Mouse (Mus musculus) testis, adult 2 months (tissue): ENCODE measurements around the gene Tnfrsf23. TPM values are rescaled to one million over a fixed set of nuclear protein-coding genes. Genes with fewer than 3 reads are reported as not detected.

Source experiments
- H3K27ac ChIP-seq: fragments of 200-500 bp; 2 replicates; pipeline ENCODE4 v1.5.1; 2012; ENCODE audit warnings: low read depth, low read length; ENCODE audit not compliant: control insufficient read depth, insufficient read depth
- H3K27me3 ChIP-seq: fragments of 200-500 bp; 2 replicates; pipeline ENCODE4 v1.6.1; 2012; ENCODE audit warnings: mild to moderate bottlenecking, low read length, moderate library complexity; ENCODE audit not compliant: control insufficient read depth, insufficient read depth
- H3K36me3 ChIP-seq: fragments of 200-500 bp; 2 replicates; pipeline ENCODE4 v1.6.1; 2012; ENCODE audit warnings: mild to moderate bottlenecking, low read length; ENCODE audit not compliant: control insufficient read depth, insufficient read depth
- H3K4me1 ChIP-seq: fragments of 200-500 bp; 2 replicates; pipeline ENCODE4 v1.6.1; 2012; ENCODE audit warnings: low read length; ENCODE audit not compliant: control insufficient read depth, insufficient read depth
- H3K4me3 ChIP-seq: fragments of 200-500 bp; 2 replicates; pipeline ENCODE4 v1.5.1; 2012; ENCODE audit warnings: low read depth, mild to moderate bottlenecking, low read length, moderate library complexity, mixed read lengths; ENCODE audit not compliant: control insufficient read depth
- CTCF ChIP-seq: fragments of 200-500 bp; IDR thresholded peaks from 2 replicates; pipeline ENCODE4 v1.5.1; 2012; ENCODE audit warnings: low read depth, mild to moderate bottlenecking, inconsistent platforms, low read length, moderate library complexity; ENCODE audit not compliant: control insufficient read depth, insufficient read depth, insufficient replicate concordance
- POLR2A ChIP-seq: fragments of 200-500 bp; IDR thresholded peaks from 2 replicates; pipeline ENCODE4 v1.6.1; 2012; ENCODE audit warnings: low read depth, mild to moderate bottlenecking, inconsistent platforms, low read length, moderate library complexity; ENCODE audit not compliant: control insufficient read depth
- polyA plus RNA-seq: library from polyadenylated mRNA; depleted of rRNA; stranded (reverse); fragments of >200 nt; gene quantifications from 2 replicates; pipeline ENCODE4 v1.2.3, GENCODE M21; 2012

The Tnfrsf23 gene
- polyA plus RNA-seq, 1 experiment, result 0.63 TPM

GRCm38 (mm10) chr7:143713421-143713820 lies 27.7 kb upstream of the Tnfrsf23 start:
- Histone ChIP-seq H3K27me3 (no peaks in the 10 kb centered on the region), H3K4me1 (peaks cover 4% of the 10 kb centered on the region), H3K4me3 (no peak overlapping the region), H3K36me3 (no peaks in the 10 kb centered on the region), H3K27ac (no peak overlapping the region)
- TF ChIP-seq POLR2A (no peak), CTCF (no peak)

GRCm38 (mm10) chr7:143712771-143713348 lies 27.2 kb upstream of the Tnfrsf23 start:
- H3K36me3 ChIP-seq, result no peaks in the 10 kb centered on the region
- no peak overlapping the region for H3K27ac ChIP-seq
- TF ChIP-seq CTCF (no peak), POLR2A (no peak)

DNA sequence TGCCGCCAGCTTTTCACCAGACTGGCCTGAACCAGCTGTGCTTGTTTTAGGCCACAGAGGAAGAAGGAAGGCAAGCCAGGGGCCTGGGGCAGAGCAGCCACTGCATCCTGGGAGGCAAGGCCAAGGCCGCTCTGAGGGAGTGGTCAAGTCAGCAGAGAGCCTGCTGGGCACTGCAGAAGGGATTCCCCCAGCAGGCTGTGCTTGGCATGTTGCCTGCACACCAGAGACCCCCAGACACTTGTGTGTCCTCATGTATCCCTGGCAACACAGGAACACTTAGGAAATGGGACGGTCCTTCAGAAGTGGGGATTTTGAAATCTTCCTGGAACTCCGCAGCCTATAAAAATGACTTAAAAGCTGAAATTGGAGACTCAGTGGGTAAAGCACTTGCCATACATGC lies 26.4 kb upstream of the Tnfrsf23 start:
- TF ChIP-seq CTCF (no peak), POLR2A (no peak)
- Histone ChIP-seq H3K27ac (no peak overlapping the region), H3K4me1 (peaks cover 4% of the 10 kb centered on the region), H3K27me3 (no peaks in the 10 kb centered on the region), H3K4me3 (no peak overlapping the region), H3K36me3 (no peaks in the 10 kb centered on the region)

More at GRCm38 (mm10) chr7:143712771-143713348, 27.2 kb upstream of the Tnfrsf23 start:
- Histone ChIP-seq H3K4me3 (no peak overlapping the region), H3K4me1 (peaks cover 4% of the 10 kb centered on the region), H3K27me3 (no peaks in the 10 kb centered on the region)

- Histone ChIP-seq H3K36me3 (no peaks in the 10 kb centered on the region), H3K27ac (no peak overlapping the region), H3K27me3 (no peaks in the 10 kb centered on the region), H3K4me1 (peaks cover 4% of the 10 kb centered on the region), H3K4me3 (no peak overlapping the region)
- TF ChIP-seq POLR2A (no peak), CTCF (no peak)
Measured at GRCm38 (mm10) chr7:143711381-143711780, 25.7 kb upstream of the Tnfrsf23 start.

DNA sequence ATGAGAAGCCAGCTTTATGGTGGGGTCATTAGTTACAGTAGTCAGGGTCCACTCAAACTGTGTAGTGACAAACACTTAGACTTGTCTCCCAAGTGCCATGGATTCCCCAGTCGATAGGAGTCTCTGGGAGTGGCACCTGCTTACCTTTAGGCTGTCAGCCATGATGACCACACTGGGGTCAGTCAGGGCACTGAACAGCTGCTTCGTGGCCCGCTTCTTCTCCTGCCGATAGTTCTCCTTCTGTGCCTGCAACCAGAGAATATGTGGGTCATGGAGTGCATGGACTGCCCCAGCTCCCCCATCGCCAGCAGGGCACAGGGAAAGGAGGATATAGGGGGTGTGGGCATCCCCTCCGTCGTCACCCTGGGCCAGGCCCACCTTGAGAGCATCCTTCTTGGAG lies 23.7 kb upstream of the Tnfrsf23 start:
- H3K4me3 ChIP-seq, result no peak overlapping the region
- TF ChIP-seq CTCF (no peak), POLR2A (no peak)
- H3K27ac ChIP-seq, result no peak overlapping the region
- no peaks in the 10 kb centered on the region for H3K27me3 ChIP-seq
- H3K36me3 ChIP-seq, result no peaks in the 10 kb centered on the region
- peaks cover 4% of the 10 kb centered on the region for H3K4me1 ChIP-seq

DNA sequence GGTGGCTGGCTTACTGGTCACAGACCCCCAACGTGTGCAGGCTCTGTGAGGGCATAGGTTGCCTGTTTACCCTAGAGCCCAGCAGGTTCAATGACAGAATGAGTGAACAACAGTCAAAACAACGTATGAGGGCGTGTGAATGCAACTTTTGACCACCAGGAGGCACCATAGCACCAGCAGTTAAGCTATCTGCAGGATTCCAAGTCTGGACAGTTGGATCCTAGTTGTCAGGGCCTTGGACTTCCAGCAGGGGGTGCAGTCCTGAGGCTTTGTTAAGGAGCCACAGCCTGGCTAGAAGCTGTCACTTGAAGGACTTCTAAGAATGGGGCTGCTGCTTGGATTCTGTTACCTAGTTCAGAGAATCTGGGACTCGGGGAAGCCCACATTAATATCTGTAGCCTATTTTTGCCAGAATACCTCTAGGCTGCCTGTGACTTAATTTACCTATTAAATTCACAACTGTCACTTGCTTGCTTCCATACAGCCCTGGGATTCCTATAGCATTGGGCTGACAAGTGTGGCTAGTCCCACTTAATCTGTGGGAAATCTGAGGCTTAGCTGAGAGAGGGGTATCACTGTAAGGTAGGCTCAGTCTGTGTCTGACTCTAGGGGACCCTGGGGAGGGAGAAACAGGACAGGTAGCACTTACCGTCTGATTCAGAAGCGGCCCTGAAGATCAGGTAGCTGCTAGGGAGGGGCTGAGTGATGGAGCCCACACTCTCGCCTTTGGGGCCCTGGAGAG lies 21.2 kb upstream of the Tnfrsf23 start:
- H3K4me1 ChIP-seq, result peaks cover 4% of the 10 kb centered on the region
- TF ChIP-seq CTCF (peak; percentile 86; the same call in 1 of the 2 replicates), POLR2A (no peak)
- H3K4me3 ChIP-seq, result no peak overlapping the region
- no peak overlapping the region for H3K27ac ChIP-seq
- no peaks in the 10 kb centered on the region for H3K27me3 ChIP-seq
- H3K36me3 ChIP-seq, result no peaks in the 10 kb centered on the region

DNA sequence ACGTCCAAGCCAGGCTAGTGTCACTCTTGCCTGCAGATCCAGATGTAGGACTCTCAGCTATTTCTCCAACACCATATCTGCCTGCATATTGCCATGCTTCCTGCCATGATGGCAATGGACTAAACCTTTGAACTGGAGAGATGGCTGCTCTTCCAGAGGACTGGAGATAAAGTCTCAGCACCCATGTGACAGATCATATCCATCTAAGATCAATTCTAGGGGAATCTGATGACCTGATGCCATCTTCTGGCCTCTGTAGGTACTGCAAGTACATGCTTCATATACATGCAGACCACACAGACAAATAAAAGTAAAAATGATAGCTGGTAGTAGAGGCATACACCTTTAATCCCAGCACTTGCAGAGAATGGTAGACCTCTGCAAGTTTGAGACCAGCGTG lies 10.5 kb upstream of the Tnfrsf23 start:
- H3K27me3 ChIP-seq, result no peaks in the 10 kb centered on the region
- 0 out of 2 replicates have a peak, but pooled peaks have one; percentile 10 for TF ChIP-seq CTCF
- TF ChIP-seq POLR2A, result no peak
- no peaks in the 10 kb centered on the region for H3K36me3 ChIP-seq
- H3K4me3 ChIP-seq, result no peak overlapping the region
- no peak overlapping the region for H3K27ac ChIP-seq
- H3K4me1 ChIP-seq, result no peaks in the 10 kb centered on the region

- Histone ChIP-seq H3K36me3 (no peaks in the 10 kb centered on the region), H3K4me3 (no peak overlapping the region), H3K27me3 (no peaks in the 10 kb centered on the region), H3K4me1 (no peaks in the 10 kb centered on the region), H3K27ac (no peak overlapping the region)
- no peak for TF ChIP-seq POLR2A
- TF ChIP-seq CTCF, result no peak
Measured at GRCm38 (mm10) chr7:143694550-143694949, 8.9 kb upstream of the Tnfrsf23 start.
